Mouse (Mus musculus) kidney, postnatal 10 days (tissue): ENCODE results near the gene Gpr12.
"Not testable (repeated sequence)": the region's sequence is repeated elsewhere in the genome, so short reads cannot be mapped to it uniquely, and the experiment has no call there.

ENCODE experiments used
- DNase-seq: peaks from one replicate; pipeline ENCODE4 v3.0.0; 2021; ENCODE audit warnings: mixed read lengths

The Gpr12 gene

DNA sequence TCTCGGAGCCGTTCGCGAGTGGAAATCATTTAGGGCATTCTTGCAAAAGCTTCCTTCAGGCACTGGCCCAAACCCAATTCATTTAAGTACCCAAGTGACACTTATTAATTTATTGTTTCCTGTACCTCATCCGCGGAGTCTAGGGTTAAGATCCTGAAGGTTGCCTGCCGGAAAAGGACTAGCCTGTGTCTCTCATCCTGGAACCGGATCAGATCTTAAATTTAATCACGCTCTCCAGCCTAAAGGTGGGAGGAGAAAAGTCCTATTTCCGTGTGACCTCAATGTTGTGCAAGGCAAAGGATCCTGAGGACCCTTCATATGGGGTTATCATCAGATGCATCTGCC, 240 bp upstream of the Gpr12 start:
- DNase-seq = no peak

- no peak for DNase-seq
Observed at GRCm38 (mm10) chr5:146584156-146584477, 922 bp downstream of the Gpr12 start.

DNA sequence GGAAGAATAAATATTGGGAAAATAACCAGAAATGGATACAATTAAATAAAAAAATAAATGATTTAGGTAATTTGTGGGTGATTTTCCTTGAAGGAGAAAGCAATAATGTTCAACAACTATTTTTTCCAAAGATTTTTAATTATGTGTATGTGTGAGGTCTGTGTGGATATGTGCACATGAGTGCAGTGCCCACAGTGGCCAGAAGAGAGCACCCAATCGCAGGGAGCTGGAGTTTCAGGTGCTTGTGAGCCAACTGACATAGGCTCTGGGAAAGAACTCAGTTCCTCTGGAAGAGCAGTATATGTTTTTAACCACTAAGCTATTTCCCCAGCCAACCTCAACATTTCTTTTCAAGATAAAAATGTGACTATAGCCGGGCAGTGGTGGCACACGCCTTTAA, 8.4 kb downstream of the Gpr12 start:
- DNase-seq = no peak

DNA sequence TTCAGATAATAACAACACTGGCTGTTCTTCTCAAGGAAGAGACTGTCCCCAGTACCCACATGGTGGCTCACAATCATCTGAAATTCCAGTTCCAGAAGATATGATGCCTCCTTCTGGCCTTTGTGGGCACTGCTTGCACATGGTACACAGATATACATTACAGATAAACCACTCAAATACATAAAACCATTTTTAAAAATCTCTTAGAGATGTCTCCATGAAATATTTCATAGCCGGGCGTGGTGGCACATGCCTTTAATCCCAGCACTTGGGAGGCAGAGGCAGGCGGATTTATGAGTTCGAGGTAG, 12.3 kb downstream of the Gpr12 start:
- DNase-seq = not testable (repeated sequence)

DNA sequence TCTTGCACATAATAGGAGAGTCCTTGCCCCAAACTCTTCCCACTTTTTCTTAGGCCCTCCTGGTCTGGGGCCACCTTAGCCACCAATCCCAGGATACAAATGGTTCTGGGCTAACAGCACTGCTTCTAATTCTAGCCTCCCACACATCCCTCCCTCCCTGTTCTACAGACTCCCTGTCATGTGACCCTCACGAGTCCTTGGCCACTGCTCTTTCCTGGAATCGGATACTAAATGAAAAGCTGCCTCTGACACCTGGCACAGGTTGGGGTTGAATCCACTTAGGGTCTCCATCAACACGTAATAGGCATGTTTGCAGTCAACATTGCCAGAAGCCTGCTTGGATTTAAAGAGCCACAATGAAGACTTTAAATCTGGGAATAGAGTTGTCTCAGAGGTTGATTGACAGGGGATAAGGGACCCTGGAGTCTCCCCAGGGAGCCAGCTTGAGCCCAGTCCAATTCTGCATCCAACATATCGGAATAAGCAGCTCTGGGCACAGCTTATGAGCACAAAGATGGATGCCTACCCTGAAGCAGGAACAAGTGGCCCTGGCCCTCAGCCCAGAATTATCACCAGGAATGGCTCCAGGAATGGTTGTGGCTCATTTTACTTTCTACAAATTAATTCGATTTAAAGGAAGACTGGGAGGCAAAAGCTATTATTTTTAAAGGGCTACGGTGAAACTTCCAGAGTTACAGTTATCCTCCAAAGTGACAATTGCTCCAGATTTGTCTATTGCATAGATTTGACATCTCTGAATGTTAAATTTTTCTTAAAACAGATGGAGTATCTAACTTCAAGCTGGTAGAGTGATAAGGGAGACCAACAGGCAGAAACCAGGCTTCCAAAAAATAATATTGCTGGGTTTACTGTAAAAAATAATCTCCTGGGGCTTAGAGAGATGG, 13.0 kb downstream of the Gpr12 start:
- not testable (repeated sequence) for DNase-seq

- DNase-seq = not testable (repeated sequence)
Observed at GRCm38 (mm10) chr5:146570179-146570578, 14.9 kb downstream of the Gpr12 start.

GRCm38 (mm10) chr5:146567054-146567453, 18.0 kb downstream of the Gpr12 start:
- DNase-seq = no peak

- DNase-seq = no peak
Observed at GRCm38 (mm10) chr5:146564259-146564658, 20.8 kb downstream of the Gpr12 start.

- not testable (repeated sequence) for DNase-seq
Observed at GRCm38 (mm10) chr5:146555836-146556235, 29.2 kb downstream of the Gpr12 start, which contains the start of gene Gm3415. TSS of gene Gm3415 (plus strand) at chr5:146556136.

DNA sequence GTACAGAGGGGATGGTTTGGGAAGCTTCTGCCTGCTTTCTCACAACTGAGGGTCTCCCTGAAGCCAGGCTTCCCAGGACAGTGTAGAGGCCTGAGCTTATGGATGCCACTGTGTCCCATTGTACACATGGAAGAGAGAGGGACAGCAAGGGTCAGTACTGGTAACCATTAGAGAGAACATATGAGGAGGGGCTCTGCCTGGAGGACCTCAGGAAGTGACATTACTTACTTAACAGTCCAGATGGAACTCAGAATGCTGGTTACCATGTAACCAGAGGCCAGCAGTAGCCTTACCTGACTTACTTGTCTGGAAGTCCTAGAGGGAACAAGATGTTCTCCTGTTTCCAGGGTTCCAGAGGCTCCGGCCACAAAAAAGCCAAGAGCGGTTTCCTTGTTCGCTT, 47.7 kb downstream of the Gpr12 start, which contains the start of gene Gm3409:
TSS of gene Gm3409 (plus strand) at position 301 of the 400 bp plus-strand sequence.
- not testable (repeated sequence) for DNase-seq
